Mouse (Mus musculus) midbrain, embryonic 11.5 days (tissue): ENCODE measurements around the gene Stx5a. TPM values are rescaled to one million over a fixed set of nuclear protein-coding genes. Genes with fewer than 3 reads are reported as not detected.

ENCODE experiments used
- ATAC-seq: fragments of 200-750 bp; cut with Nextera tagmentation; 2 replicates; pipeline ENCODE4 v1.8.0; 2017; ENCODE audit warnings: moderate TSS enrichment, moderate library complexity; ENCODE audit not compliant: low FRiP score
- DNase-seq: peaks from one replicate; pipeline ENCODE4 v3.0.0; 2015; ENCODE audit warnings: low spot score; ENCODE audit errors: missing footprints
- H3K27ac ChIP-seq: fragments of 300-500 bp; sonication (generic); 2 replicates; pipeline ENCODE4 v1.5.1; 2014; ENCODE audit warnings: low read depth, low read length
- H3K27me3 ChIP-seq: fragments of 300-500 bp; sonication (generic); 2 replicates; pipeline ENCODE4 v1.6.1; 2014; ENCODE audit warnings: mild to moderate bottlenecking, low read length, moderate library complexity, mixed read lengths; ENCODE audit not compliant: control insufficient read depth, insufficient read depth
- H3K36me3 ChIP-seq: fragments of 300-500 bp; sonication (generic); 2 replicates; pipeline ENCODE4 v1.6.1; 2014; ENCODE audit warnings: mild to moderate bottlenecking, low read length, moderate library complexity, mixed read lengths; ENCODE audit not compliant: control insufficient read depth, insufficient read depth
- H3K4me1 ChIP-seq: fragments of 300-500 bp; sonication (generic); 2 replicates; pipeline ENCODE4 v1.6.1; 2014; ENCODE audit warnings: low read length; ENCODE audit not compliant: control insufficient read depth, insufficient read depth
- H3K4me2 ChIP-seq: fragments of 300-500 bp; sonication (generic); 2 replicates; pipeline ENCODE4 v1.6.1; 2014; ENCODE audit warnings: mild to moderate bottlenecking, moderate library complexity
- H3K4me3 ChIP-seq: fragments of 300-500 bp; sonication (generic); 2 replicates; pipeline ENCODE4 v1.5.1; 2014; ENCODE audit warnings: low read depth, low read length
- H3K9ac ChIP-seq: fragments of 300-500 bp; sonication (generic); 2 replicates; pipeline ENCODE4 v1.6.1; 2014; ENCODE audit warnings: low read length
- H3K9me3 ChIP-seq: fragments of 300-500 bp; sonication (generic); 2 replicates; pipeline ENCODE4 v1.6.1; 2016; ENCODE audit warnings: low read length; ENCODE audit not compliant: control insufficient read depth
- WGBS: fragments of 180-500 bp; shearing (Covaris S2); extraction: QIAGEN DNeasy Blood & Tissue Kit; methylation state at CpG from one replicate; pipeline ENCODE4 v1.1.7; 2014; 5-methylcytosine and 5-hydroxymethylcytosine counted together
- polyA plus RNA-seq: library from polyadenylated mRNA; unstranded; fragments of >200 nt; fragmentation: Nextera tagmentation; extraction: Ambion mirVana; gene quantifications from 2 replicates; pipeline ENCODE4 v1.2.1, GENCODE M21; 2014

The Stx5a gene
- polyA plus RNA-seq, 1 experiment from 2014 or later, result 85.6 TPM

GRCm38 (mm10) chr19:8734334-8734733, 6.9 kb upstream of the Stx5a start:
- H3K4me1 ChIP-seq, result peaks cover 6% of the 10 kb centered on the region
- no peak for ATAC-seq
- peak; percentile 26 for DNase-seq
- H3K4me3 ChIP-seq, result no peak overlapping the region
- H3K36me3 ChIP-seq, result peaks cover 6% of the 10 kb centered on the region; the same call in 1 of the 2 replicates
- no peak overlapping the region for H3K27ac ChIP-seq
- 73% methylated on average over 3 of the region's 3 CpGs for WGBS
- H3K27me3 ChIP-seq, result no peaks in the 10 kb centered on the region
- no peak overlapping the region for H3K4me2 ChIP-seq
- no peaks in the 10 kb centered on the region for H3K9me3 ChIP-seq
- H3K9ac ChIP-seq, result no peak overlapping the region

DNA sequence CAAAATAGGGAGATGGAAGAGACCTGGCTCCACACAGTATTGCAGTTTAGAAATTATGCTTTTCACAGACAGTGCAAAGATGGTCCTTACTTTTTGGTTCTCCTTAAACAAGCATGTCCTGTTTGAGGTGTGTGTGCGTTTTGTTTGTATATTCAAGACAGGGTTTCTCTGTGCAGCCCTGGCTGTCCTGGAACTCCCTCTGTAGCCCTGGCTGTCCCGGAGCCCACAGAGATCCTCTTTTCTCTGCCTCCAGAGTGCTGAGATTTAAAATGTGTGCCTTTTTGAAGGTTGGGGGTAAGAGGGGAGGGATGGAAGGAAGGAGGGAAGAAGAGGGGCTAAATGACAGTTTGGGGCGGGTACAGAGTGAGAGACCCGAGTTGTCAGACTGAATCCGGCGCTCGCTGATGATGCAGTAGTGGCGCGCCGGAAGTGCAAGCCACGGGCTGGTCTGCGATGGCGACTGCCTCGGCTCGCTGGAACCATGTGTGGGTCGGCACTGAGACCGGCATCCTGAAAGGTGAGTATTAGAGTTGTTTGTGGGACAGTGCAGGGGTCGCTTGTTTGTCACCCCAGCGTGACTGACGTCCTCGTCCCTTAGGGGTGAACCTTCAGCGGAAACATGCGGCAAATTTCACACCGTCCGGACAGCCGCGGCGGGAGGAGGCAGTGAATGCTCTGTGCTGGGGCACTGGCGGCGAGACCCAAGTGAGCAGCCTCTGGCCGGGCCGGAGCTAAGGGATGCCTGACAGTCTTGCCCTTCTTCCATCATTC, 5.6 kb upstream of the Stx5a start, which contains the start of gene Wdr74:
Gene Wdr74, plus strand, starts transcription at position 439 of the 771 bp plus-strand sequence.
- H3K4me1 ChIP-seq, result peaks cover 6% of the 10 kb centered on the region
- H3K4me2 ChIP-seq, result peak within 1 kb of the TSS; percentile 87
- H3K36me3 ChIP-seq, result peaks cover 8% of the 10 kb centered on the region; the same call in 1 of the 2 replicates
- H3K27me3 ChIP-seq, result no peaks in the 10 kb centered on the region
- ATAC-seq, result peak; percentile 93
- H3K9ac ChIP-seq, result peak within 1 kb of the TSS; percentile 73
- peak within 1 kb of the TSS; percentile 87 for H3K4me3 ChIP-seq
- under 1% methylated on average over 32 of the region's 32 CpGs for WGBS
- peak; percentile 100 for DNase-seq
- H3K27ac ChIP-seq, result no peak within 1 kb of the TSS
- no peaks in the 10 kb centered on the region for H3K9me3 ChIP-seq

GRCm38 (mm10) chr19:8736160-8736467, 5.1 kb upstream of the Stx5a start:
- DNase-seq (no peak), ATAC-seq (peak; percentile 62)

DNA sequence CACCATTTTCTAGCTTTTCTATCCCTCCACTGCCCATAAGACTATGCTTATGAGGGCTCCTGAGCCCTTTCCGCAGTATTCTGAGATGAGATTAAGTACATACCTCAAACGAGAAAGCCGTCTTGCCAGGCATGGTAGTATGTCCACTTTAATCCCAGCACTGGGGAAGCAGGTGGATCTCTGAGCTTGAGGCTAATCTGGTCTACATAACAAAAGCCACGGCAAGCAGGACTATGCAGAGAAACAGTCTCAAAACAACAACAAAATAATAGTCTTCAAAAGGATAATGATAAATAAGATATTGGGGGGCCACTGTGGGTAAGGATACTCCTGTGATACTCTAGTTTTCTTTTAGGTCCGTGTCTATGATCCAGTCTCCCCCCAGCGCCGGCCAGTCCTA, 2.3 kb upstream of the Stx5a start:
- H3K36me3 ChIP-seq, result peaks cover 8% of the 10 kb centered on the region; the same call in 1 of the 2 replicates
- H3K27me3 ChIP-seq, result no peaks in the 10 kb centered on the region
- peaks cover 16% of the 10 kb centered on the region for H3K4me1 ChIP-seq
- H3K9ac ChIP-seq, result no peak overlapping the region
- WGBS, result 90% methylated on average over 7 of the region's 7 CpGs
- ATAC-seq (no peak), DNase-seq (peak; percentile 72)
- no peak overlapping the region for H3K4me2 ChIP-seq
- no peak overlapping the region for H3K27ac ChIP-seq
- no peaks in the 10 kb centered on the region for H3K9me3 ChIP-seq
- no peak overlapping the region for H3K4me3 ChIP-seq

More at GRCm38 (mm10) chr19:8736160-8736467, 5.1 kb upstream of the Stx5a start:
- Histone ChIP-seq H3K4me1 (peaks cover 11% of the 10 kb centered on the region), H3K4me2 (peak overlapping the region; percentile 87), H3K9me3 (no peaks in the 10 kb centered on the region), H3K4me3 (peak overlapping the region; percentile 87), H3K36me3 (peaks cover 8% of the 10 kb centered on the region; the same call in 1 of the 2 replicates), H3K27ac (no peak overlapping the region), H3K9ac (peak overlapping the region; percentile 73), H3K27me3 (no peaks in the 10 kb centered on the region)
- 2% methylated on average over 11 of the region's 11 CpGs for WGBS

GRCm38 (mm10) chr19:8739646-8740045, 1.6 kb upstream of the Stx5a start:
- WGBS, result 95% methylated on average over 6 of the region's 6 CpGs
- H3K4me2 ChIP-seq, result no peak overlapping the region
- H3K9me3 ChIP-seq, result no peaks in the 10 kb centered on the region
- ATAC-seq (no peak), DNase-seq (peak; percentile 76)
- H3K27ac ChIP-seq, result no peak overlapping the region
- H3K4me3 ChIP-seq, result no peak overlapping the region
- no peaks in the 10 kb centered on the region for H3K27me3 ChIP-seq
- peaks cover 8% of the 10 kb centered on the region; the same call in 1 of the 2 replicates for H3K36me3 ChIP-seq
- peaks cover 16% of the 10 kb centered on the region for H3K4me1 ChIP-seq
- no peak overlapping the region for H3K9ac ChIP-seq

GRCm38 (mm10) chr19:8740603-8741002, 610 bp upstream of the Stx5a start, which contains the start of gene 1700092M07Rik:
Gene 1700092M07Rik, plus strand, starts transcription at chr19:8740718.
- no peaks in the 10 kb centered on the region for H3K9me3 ChIP-seq
- H3K4me3 ChIP-seq, result peak within 1 kb of the TSS; percentile 57
- H3K9ac ChIP-seq, result peak within 1 kb of the TSS; percentile 78
- peak within 1 kb of the TSS; percentile 35 for H3K4me2 ChIP-seq
- peaks cover 11% of the 10 kb centered on the region; the same call in 1 of the 2 replicates for H3K36me3 ChIP-seq
- peak; percentile 84 for DNase-seq
- WGBS, result 70% methylated on average over 14 of the region's 14 CpGs
- no peak for ATAC-seq
- H3K4me1 ChIP-seq, result peaks cover 14% of the 10 kb centered on the region
- H3K27me3 ChIP-seq, result no peaks in the 10 kb centered on the region
- H3K27ac ChIP-seq, result peak within 1 kb of the TSS; percentile 80; the same call in 1 of the 2 replicates

DNA sequence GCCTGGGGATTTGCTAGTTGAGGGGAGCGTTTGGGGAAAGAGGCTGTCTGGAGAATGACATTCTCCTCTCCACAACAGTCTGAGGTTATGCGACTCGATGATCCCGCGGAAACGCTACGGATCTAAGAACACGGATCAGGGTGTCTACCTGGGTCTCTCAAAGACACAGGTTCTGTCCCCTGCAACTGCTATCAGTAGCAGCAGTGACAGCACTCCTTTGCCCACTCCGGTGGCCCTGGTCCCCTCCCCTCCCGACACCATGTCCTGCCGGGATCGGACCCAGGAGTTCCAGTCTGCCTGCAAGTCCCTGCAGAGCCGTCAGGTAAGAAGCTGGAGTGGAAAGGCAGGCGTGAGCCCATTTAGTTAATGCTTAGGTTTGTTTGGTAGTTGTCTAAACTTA, 963 bp downstream of the Stx5a start:
- no peak for ATAC-seq
- Histone ChIP-seq H3K36me3 (peaks cover 16% of the 10 kb centered on the region; the same call in 1 of the 2 replicates), H3K9me3 (no peaks in the 10 kb centered on the region), H3K9ac (peak overlapping the region; percentile 78), H3K27ac (no peak overlapping the region), H3K4me2 (peak overlapping the region; percentile 90), H3K27me3 (no peaks in the 10 kb centered on the region), H3K4me3 (peak overlapping the region; percentile 57), H3K4me1 (peaks cover 11% of the 10 kb centered on the region)
- no peak for DNase-seq
- WGBS, result 28% methylated on average over 14 of the region's 14 CpGs

- DNase-seq, result peak; percentile 8
- no peaks in the 10 kb centered on the region for H3K9me3 ChIP-seq
- no peak overlapping the region for H3K27ac ChIP-seq
- no peak for ATAC-seq
- H3K36me3 ChIP-seq, result peaks cover 20% of the 10 kb centered on the region
- WGBS, result 88% methylated on average over 1 of the region's 1 CpGs
- H3K27me3 ChIP-seq, result no peaks in the 10 kb centered on the region
- H3K9ac ChIP-seq, result no peak overlapping the region
- no peak overlapping the region for H3K4me2 ChIP-seq
- no peak overlapping the region for H3K4me3 ChIP-seq
- H3K4me1 ChIP-seq, result peaks cover 11% of the 10 kb centered on the region
Measured at GRCm38 (mm10) chr19:8745382-8745781, 4.2 kb downstream of the Stx5a start.

DNA sequence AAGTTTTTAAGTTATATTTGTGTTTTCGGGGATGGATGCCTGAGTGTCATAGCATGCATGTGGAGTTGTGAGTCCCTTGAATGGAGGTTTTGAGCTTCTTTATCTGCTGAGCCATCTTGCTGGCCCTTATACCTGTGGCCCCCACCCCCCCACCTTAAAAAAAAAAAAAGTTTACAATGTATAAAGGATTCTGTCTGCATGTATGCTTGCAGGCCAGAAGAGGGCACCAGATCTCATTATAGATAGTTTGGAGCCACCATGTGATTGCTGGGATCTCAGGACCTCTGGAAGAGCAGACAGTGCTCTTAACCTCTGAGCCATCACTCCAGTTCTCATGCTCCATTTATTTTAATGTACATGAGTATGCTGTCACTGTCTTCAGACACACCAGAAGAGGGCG, 6.2 kb downstream of the Stx5a start:
- Histone ChIP-seq H3K4me3 (no peak overlapping the region), H3K9ac (no peak overlapping the region), H3K36me3 (peaks cover 30% of the 10 kb centered on the region), H3K27ac (no peak overlapping the region), H3K4me1 (peaks cover under 1% of the 10 kb centered on the region), H3K9me3 (no peaks in the 10 kb centered on the region), H3K27me3 (no peaks in the 10 kb centered on the region), H3K4me2 (no peak overlapping the region)
- ATAC-seq (no peak), DNase-seq (no peak)
- 66% methylated on average over 2 of the region's 2 CpGs for WGBS
